Mouse (Mus musculus) lung, postnatal 14 days (tissue): Measurements from ENCODE around the gene Abi3bp.
A peak's percentile ranks its signal among the peaks of the same experiment; 100 is the strongest.

Experiments used
- DNase-seq: peaks from one replicate; pipeline ENCODE4 v3.0.0; 2021

Abi3bp gene

GRCm38 (mm10) chr16:56518024-56518423 is 40.3 kb downstream of the Abi3bp start:
- peak; percentile 23 for DNase-seq

DNA sequence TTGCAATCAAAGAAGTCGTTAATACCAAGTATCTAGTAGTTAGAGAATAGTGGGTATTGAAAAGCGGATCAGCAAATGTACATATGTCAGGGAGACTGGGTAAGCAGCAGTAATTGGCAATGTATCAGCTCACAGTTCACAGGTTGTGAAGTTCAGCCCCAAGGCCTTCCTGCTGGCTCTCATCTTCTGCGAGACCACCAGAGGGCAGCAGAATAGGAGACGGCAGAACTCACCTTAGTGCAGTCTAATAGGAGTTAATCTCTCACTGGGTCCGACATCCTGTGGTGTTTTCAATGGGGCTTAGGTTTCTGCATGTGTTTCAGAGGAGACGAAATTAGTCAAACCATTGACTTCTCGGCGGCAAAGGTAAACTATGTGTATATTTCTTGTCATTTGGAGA is 46.7 kb downstream of the Abi3bp start:
- DNase-seq: no peak

- no peak for DNase-seq
These were observed 48.8 kb downstream of the Abi3bp start for GRCm38 (mm10) chr16:56526482-56526881.

DNA sequence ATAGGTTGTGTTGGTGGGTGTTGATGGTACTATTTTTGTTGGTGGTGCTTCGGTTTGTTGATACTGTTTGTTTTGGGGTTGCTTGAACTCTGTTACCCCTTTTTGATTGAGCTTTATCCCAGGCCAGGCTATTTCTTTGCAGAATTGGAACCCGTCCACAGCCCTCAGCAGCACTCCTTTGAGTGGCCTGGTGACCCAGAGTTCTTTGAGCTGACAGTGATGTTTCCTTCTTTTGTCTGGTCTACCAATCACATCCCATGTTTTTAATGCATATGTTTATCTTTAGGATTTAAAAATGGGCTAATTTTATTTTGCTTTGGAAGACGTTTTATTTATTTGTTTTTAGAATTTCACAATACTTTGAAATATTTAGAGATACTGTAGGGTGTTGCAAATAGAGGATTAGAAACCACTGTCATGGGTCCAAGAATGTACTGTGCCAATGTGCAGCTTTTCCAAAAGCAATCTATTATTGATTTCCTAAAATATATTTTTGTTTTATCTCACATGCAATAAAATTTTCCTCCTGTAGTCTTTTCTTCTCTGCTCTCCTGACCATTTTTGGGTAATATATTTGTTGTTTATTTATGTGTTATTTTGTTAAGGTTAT is 50.5 kb downstream of the Abi3bp start:
- DNase-seq: no peak

DNA sequence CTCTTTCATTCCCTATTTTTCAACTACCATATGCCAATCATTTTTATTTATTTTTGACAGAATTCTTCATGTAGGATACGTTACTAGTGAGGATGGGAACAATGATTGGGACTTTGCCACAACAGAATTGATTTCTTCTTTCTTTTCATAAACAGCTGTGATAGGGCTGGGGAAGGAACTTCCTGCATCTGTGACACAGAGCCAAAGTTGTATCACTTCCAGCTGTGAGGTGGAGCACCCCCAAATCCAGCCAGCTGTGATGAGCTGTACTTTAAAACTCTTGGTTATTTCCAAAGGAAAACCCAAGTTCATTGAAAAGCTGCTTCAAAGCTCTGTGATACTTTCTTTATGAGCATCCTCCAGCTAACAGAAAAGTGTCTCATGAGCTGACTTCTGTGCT is 101.9 kb downstream of the Abi3bp start:
- DNase-seq: no peak

DNA sequence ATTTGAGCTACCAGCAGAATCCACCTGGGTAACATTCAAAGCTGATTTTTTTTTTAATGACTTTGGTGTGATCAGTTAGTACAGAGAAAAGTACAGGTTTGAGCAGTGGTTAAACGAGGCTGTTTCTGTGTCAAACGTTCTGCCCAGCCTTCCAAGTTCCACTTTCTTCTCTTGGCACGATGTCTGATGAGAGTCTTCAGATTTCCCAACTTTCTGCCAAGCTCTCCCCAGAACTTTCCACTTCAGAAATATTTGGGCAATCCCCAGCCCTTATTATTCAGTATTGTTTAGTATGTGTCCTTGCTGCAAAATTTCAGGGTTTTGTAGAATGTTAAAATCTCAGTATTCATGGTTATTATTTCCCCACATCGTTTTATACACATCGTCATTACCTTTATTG is 115.9 kb downstream of the Abi3bp start:
- no peak for DNase-seq

DNA sequence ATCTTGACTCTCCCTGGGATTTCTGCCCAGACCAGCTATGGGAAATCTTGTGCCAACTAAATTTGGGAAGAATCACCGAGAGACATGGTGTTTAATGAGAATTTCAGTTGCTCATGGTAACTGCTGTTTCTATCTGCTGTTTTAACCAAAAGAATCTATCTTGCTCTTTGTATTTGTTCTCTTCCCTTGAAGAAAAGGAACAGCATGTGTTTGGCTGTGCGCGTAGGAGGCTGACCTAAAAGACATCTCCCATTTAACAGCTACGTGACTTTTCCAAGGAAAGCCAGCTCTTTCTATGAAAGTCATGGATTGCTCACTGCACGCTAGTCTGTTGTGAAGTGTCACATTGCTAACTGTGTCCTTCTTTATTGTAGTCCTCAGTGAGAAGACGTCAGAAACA is 117.2 kb downstream of the Abi3bp start:
- no peak for DNase-seq

DNA sequence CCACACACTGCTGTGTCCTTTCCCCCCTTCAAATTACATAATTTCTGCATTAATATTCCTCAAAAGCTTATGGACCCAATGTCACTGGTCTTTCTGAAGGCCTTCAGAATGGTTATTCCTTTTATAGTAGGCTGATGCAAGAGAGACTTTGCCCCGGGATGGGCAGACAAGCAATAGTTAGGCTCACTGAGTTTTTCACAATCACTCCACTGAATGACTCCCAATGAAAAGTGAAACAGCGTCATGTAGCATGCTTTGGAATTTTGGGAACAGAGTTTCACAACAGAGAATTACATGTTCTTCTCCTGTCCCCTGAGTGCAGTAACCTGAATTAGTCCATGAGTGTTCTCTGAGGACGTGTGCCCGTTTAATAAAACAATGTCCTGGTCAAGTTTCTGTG is 120.7 kb downstream of the Abi3bp start:
- no peak for DNase-seq

- DNase-seq: no peak
These were observed 124.7 kb downstream of the Abi3bp start for GRCm38 (mm10) chr16:56602394-56602793.

- DNase-seq: no peak
These were observed 132.9 kb downstream of the Abi3bp start for GRCm38 (mm10) chr16:56610572-56610971.

DNA sequence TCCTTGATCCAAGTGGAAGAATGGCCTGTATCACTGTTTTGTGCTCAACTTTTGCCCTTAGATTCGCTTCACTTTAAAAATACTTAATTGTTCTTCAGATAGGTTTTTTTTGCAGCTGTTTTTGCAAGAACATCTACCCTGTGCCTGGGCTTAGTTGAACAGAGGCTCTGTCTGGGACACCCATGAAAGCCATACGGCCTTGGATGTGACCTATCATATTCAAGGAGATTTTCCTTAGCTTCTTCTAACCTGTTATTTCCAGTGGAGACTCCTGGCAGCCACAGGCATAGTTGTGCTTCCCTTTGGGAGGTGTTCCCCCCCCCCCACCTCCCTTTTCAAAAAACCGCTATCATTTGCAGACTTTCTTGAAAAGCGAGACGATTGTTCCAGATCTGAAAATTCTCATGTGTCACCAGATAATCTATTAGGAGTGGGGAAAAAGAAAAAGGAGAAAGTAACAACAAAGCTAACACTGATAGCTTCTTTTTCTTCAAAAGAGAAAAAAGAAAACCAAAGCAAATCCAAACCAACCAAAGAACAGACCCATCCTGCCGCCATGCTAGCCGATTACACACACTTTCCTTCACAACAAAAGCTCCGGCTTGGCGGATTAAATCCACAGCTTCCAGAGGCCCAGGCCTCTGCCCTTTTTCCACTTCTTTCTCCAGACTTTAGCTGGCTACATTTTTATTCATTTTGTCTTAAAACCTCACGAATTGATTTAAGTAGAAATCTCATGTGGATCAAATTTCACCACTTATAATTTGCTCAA is 133.6 kb downstream of the Abi3bp start:
- DNase-seq: no peak

GRCm38 (mm10) chr16:56638544-56638943 is 160.9 kb downstream of the Abi3bp start:
- DNase-seq: no peak

DNA sequence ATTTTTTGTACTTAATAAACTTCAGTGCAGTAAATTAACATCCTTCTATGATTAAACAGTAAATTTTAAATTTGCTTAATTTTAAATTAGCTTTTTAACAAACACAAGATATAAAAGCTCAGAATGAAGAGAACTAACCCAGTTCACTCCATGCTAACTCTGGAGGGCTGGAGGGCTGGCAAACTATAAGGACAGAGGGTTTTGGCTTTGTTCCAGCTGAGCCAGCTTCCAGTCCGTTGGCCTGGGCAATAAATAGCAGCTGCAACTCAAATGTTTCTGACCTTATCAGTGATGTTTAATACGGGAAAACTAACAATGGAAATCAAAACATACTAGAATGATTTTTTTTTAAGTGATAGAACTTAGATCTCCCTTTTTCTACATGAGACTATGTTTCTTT is 167.6 kb downstream of the Abi3bp start:
- DNase-seq: peak; percentile 10

- DNase-seq: no peak
These were observed 168.9 kb downstream of the Abi3bp start for GRCm38 (mm10) chr16:56646382-56647172.

DNA sequence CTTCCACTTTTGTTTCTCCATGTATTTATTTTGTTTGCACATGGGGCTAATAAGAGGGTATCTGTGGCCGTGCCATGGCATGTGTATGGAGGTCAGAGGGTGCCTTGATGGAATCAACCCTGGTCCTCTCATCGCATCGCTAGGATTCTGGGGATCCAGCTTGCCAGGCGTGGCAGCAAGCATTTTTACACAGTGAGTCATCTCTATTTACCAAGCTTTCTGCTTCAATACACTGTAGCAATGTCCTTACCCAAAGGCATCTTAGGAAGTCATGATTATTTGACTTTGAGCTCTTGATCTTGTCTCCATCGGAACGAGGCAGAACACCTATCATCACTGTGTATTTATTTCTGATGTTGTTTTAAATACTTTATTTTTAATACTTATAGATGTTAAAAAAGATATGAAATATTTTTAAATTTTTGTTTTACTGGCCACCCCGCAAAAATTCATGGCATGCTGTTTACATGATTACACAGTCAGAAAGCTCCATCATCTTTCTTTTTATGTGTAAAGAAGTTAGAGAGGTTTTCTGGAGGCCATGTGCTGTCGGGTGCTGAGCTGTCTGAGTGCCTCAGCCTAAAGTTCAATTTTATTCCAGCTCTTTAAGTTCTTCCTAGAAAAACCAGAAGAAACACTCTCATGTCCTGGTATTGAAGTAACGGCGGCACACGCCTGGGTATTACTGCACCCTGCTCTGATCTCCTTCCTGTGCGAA is 177.7 kb downstream of the Abi3bp start:
- no peak for DNase-seq

- DNase-seq: no peak
These were observed 181.2 kb downstream of the Abi3bp start for GRCm38 (mm10) chr16:56658866-56659265.

- no peak for DNase-seq
These were observed 191.8 kb downstream of the Abi3bp start for GRCm38 (mm10) chr16:56669520-56669919.

- DNase-seq: no peak
These were observed 193.3 kb downstream of the Abi3bp start for GRCm38 (mm10) chr16:56670941-56671340.

DNA sequence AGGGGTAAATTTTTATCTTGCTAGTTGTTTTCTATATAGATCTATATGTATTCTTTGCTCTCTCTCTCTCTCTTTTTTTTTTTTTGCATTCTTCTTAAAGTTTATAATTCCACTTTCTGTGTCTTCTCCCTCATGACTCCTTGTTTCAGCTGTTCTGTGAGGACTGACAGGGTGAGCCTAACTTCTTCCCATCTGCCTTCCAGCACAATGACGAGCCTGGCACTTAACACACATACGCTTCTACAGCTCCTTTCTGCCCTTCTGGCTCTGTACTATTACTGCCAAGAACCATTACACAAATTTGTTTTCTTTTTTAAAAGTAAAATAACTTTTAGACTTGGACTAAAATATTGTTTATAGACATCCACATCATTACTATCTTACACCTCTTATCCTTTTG is 195.7 kb downstream of the Abi3bp start:
- no peak for DNase-seq

GRCm38 (mm10) chr16:56677146-56677545 is 199.5 kb downstream of the Abi3bp start:
- peak; percentile 6 for DNase-seq

DNA sequence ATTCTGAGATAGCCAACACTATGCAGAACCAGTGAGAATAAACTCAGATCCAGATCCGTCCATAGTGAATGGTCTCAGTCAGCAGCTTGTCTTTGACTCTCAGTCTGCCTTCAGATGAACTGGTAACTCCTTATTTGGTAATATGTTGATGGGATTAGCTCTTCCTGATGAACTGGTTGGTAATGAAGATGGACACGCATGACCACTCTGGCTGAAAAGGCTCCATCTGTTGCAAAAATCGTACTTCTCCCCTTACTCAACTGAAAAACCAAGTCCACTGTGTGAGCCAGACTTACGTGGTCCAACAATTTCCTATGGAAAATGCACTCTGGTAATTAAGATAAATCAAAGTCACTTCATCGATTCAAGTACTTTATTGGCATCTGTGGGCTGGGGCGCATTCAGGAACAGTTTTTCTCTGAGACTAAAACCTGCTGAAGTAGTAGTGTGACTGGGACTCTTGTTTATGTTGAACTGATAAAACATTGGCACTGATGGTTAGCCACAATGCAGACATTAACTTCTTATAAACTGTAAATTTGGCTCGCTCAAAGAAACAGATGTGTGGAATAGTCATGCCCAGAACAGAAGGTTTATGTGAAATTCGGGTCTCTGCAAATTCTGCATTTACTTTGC is 203.4 kb downstream of the Abi3bp start:
- DNase-seq: no peak

DNA sequence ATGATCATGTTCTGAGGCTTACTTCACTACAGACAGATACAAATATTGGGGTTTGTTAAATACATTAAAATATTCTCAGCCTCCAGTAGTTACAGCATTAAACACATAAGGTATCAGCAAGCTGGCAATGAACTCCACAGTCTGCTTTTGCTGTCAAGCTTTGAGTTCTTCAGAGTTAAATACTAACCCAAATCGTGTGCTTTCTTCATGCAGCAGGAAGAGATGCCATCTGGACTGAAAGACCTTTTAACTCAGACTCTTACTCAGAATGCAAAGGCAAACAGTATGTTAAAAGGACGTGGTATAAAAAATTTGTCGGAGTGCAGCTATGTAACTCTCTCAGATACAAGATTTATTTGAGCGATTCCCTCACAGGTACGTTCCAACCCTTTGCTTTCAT is 209.1 kb downstream of the Abi3bp start:
- DNase-seq: no peak

DNA sequence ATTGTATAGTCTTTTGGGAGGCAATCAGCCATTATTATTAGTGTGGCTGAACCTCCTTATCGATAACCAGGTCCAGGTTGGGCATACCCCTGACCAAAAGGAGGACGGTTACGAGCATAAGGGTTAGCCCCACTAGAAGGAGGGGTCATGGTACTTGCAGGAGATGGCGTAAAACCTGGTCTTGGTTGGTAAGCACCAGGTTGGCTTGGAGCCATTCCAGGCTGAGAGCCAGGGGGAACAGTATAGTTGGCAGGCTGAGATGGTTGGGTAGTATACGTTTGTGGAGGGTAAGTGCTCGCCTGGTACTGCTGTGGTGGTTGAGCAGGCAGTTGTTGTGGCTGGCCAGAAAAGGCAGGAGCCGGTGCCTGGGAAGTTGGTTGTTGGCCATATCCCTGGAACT is 213.0 kb downstream of the Abi3bp start:
- DNase-seq: no peak
